Comparison of ENCODE assay signal across 35 mouse cellular contexts in genomic region chr3:145000912-145001311, GRCm38 (mm10). TPM values are rescaled to one million over a fixed set of nuclear protein-coding genes. Genes with fewer than 3 reads are reported as not detected.
"Had no signal": no experiment of that assay in that cellular context is flagged by ENCODE, and none has a peak within 500 bp of the region (broad histone marks: within the 10 kb centered on the region; RNA-seq: fewer than 3 reads in every experiment).

No protein-coding gene starts in this region.

- H3K9me3 ChIP-seq: embryonic facial prominence, embryonic 10.5 days; embryonic facial prominence, embryonic 12.5 days; embryonic facial prominence, embryonic 13.5 days; embryonic facial prominence, embryonic 15.5 days; forebrain, embryonic 10.5 days; forebrain, embryonic 12.5 days; forebrain, embryonic 13.5 days; forebrain, embryonic 15.5 days had no signal

- H3K4me2 ChIP-seq: embryonic facial prominence, embryonic 12.5 days; embryonic facial prominence, embryonic 13.5 days; embryonic facial prominence, embryonic 15.5 days; forebrain, embryonic 12.5 days; forebrain, embryonic 13.5 days; forebrain, embryonic 15.5 days had no signal

- H3K36me3 ChIP-seq: embryonic facial prominence, embryonic 10.5 days; embryonic facial prominence, embryonic 12.5 days; embryonic facial prominence, embryonic 13.5 days; embryonic facial prominence, embryonic 15.5 days; forebrain, embryonic 10.5 days; forebrain, embryonic 12.5 days; forebrain, embryonic 15.5 days had no signal

- H3K4me3 ChIP-seq: embryonic facial prominence, embryonic 10.5 days; embryonic facial prominence, embryonic 12.5 days; embryonic facial prominence, embryonic 13.5 days; embryonic facial prominence, embryonic 15.5 days; erythroblast, embryonic 14.5 days; forebrain, embryonic 10.5 days; forebrain, embryonic 12.5 days; forebrain, embryonic 13.5 days; forebrain, embryonic 15.5 days; gastrocnemius, adult 2 months; heart, adult 2 months had no signal

- H3K27me3 ChIP-seq: embryonic facial prominence, embryonic 12.5 days; embryonic facial prominence, embryonic 13.5 days; embryonic facial prominence, embryonic 15.5 days; forebrain, embryonic 12.5 days; forebrain, embryonic 13.5 days; forebrain, embryonic 15.5 days had no signal

- DNase-seq: cerebellum, adult 2 months; cerebellum, adult 8-10 months; cerebellum, adult 9-10 months; cerebellum, adult 9-11 months; cerebellum, postnatal 10 days; cerebellum, postnatal 14 days; cerebellum, postnatal 25 days; cerebellum, postnatal 36 days; embryo, embryonic 11 days; forebrain, postnatal 0 days; gastrocnemius, adult 2 months; gastrocnemius, postnatal 10 days; gastrocnemius, postnatal 14 days; gastrocnemius, postnatal 25 days; gastrocnemius, postnatal 36 days; heart, adult 11 months; heart, adult 18-20 months; heart, adult 2 months had no signal

- H3K9ac ChIP-seq: embryonic facial prominence, embryonic 12.5 days; embryonic facial prominence, embryonic 13.5 days; embryonic facial prominence, embryonic 15.5 days; forebrain, embryonic 12.5 days; forebrain, embryonic 13.5 days; forebrain, embryonic 15.5 days; forebrain, postnatal 0 days had no signal

- H3K4me1 ChIP-seq: embryonic facial prominence, embryonic 10.5 days; embryonic facial prominence, embryonic 12.5 days; embryonic facial prominence, embryonic 13.5 days; embryonic facial prominence, embryonic 15.5 days; forebrain, embryonic 10.5 days; forebrain, embryonic 12.5 days; forebrain, embryonic 13.5 days; forebrain, embryonic 15.5 days had no signal

- ATAC-seq: forebrain, embryonic 13.5 days; forebrain, embryonic 14.5 days; forebrain, embryonic 15.5 days; forebrain, embryonic 16.5 days; forebrain, postnatal 0 days had no signal

- H3K27ac ChIP-seq: embryonic facial prominence, embryonic 10.5 days; embryonic facial prominence, embryonic 12.5 days; embryonic facial prominence, embryonic 13.5 days; embryonic facial prominence, embryonic 15.5 days; forebrain, embryonic 10.5 days; forebrain, embryonic 12.5 days; forebrain, embryonic 13.5 days; forebrain, embryonic 15.5 days; gastrocnemius, adult 2 months; heart, adult 2 months had no signal

RNA-seq across cellular contexts. Expression of gene Clca4a, which starts 26.1 kb away (rescaled TPM):
- polyA plus RNA-seq: cortical plate, adult 2 months; embryonic facial prominence, embryonic 11.5 days; embryonic facial prominence, embryonic 14.5 days; embryonic facial prominence, embryonic 15.5 days; erythroblast, embryonic 14.5 days; forebrain, embryonic 11.5 days; forebrain, embryonic 13.5 days; forebrain, embryonic 14.5 days; forebrain, embryonic 15.5 days; forebrain, embryonic 16.5 days; forebrain, postnatal 0 days; frontal cortex, adult 2 months; gonadal fat pad, adult 2 months; heart, adult 2 months had no signal

RNA-seq across cellular contexts. Expression of gene Clca1, which starts 31.7 kb away (rescaled TPM):
- polyA plus RNA-seq: cerebellum, adult 2 months; cortical plate, adult 2 months; embryonic facial prominence, embryonic 10.5 days; embryonic facial prominence, embryonic 11.5 days; embryonic facial prominence, embryonic 13.5 days; erythroblast, embryonic 14.5 days; forebrain, embryonic 10.5 days; forebrain, embryonic 11.5 days; forebrain, embryonic 12.5 days; forebrain, embryonic 13.5 days; forebrain, embryonic 14.5 days; forebrain, embryonic 15.5 days; forebrain, embryonic 16.5 days; forebrain, postnatal 0 days; frontal cortex, adult 2 months had no signal
